Mouse (Mus musculus) urinary bladder, postnatal 36 days (tissue): ENCODE measurements around the gene Tbc1d5.

Experiments
- DNase-seq, 2 experiments: peaks; one replicate each; pipeline ENCODE4 v3.0.0; 2022; ENCODE audit warnings: low spot score in 2 of 2, mixed read lengths in 1 of 2

Tbc1d5 gene

DNA sequence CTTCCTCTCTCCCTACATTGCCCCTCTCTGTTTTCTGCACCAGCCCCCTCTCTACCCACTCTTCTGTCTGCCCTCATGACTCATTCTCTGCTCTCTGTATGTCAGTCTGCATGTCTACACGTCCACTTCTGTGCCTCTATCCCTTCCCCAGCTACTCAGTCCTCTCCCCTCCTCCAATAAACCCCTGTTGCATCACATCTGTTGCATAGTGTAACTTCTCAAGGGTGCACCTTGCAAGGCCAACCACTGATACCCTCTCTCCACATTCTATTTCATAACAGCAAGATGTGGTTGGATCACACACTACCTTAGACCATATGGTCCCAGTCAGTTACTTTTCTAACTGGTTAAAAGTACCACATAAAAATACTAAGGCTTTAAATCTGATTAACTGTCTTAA, 74.9 kb downstream of the Tbc1d5 start:
- no peak for DNase-seq

DNA sequence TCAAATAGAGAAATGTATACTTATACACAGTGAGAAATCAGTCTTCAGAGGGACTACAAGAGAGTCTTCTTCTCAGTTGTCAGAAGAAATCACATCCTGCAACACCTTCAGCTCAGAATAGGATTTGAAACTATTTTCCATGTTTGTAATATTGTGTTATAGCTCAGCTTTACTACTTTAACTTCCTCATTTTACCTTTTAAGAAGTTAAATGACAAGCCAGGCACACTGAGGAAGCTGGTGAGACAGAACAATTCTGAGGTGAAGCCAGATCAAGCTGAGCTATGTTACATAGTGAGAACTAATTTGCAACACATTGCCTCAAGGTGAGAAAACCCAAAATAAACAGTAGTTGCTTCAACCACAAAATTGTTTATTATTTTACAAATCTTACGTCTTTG, 135.3 kb downstream of the Tbc1d5 start:
- no peak for DNase-seq

DNA sequence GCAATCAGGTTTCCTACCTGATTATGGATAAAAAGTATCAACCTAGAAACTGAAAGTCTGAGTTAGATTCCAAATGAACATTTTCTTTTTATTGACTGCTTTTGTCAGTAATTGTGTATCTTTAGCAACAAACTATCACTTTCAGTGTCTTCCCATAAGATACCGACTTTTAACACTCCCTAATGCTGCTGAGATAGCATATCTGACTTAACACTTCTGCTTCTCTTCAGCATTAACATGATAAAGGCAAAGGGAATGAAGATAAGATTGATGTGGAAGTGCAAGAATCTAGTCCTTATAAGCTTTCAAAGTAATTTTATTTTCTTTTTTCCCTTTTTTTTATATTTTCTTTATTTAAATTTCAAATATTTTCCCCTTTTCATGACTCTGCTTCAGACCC, 138.3 kb downstream of the Tbc1d5 start:
- no peak for DNase-seq

DNA sequence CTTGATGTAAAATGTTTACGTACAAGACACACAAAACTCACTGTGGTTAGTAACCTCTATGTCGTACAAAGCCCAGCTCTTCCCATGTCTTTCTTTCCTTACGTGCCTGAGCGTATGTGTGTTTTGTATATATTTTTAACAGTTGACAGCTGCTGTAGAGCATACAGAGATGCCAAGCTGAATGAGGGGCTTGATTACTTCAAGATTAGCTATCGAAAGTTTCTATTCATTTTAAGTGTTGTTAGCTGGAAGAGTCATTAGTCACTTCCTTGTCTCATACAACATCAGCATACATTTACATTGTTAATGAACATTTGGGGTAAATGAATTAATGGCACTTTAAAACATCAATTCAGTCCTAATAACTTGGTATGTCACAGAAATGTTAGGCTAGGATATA, 155.9 kb downstream of the Tbc1d5 start:
- DNase-seq: no peak

DNA sequence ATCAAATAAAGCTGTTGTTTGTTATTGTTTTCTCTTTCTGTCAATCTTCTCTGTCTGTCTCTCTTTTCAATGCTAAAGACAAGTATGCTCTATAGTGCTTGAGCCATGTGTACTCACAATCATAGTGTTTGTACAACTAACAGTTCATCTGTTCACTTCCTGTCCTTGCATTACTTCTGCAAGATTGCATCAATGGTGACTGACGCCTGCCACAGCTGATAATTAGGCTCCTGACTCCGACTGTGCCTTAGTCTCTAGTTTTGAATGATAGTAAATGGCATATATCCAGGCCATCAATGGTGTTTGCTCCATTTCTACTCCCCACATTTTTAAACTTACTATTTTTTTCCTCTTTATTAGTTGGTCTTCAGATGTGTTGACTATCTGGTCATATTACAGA, 162.8 kb downstream of the Tbc1d5 start:
- DNase-seq: no peak

DNA sequence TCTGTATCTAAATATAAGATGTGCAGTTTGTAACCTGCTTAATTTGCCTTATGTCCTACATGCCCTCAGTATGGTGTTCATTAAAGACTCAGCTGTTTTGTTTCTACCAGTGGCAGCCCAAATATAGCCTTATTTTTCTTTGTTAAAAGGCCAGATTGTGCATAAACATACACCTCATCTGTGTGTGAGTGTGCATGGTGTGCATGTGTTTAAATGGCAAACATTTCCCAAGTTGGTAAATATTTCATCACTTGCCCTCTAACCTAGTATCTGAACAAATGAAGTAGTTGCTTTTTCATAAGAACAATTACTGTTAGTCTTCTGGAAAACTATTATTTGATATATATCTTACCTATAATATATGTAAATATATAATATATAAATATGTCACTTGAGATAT, 165.2 kb downstream of the Tbc1d5 start:
- no peak for DNase-seq

DNA sequence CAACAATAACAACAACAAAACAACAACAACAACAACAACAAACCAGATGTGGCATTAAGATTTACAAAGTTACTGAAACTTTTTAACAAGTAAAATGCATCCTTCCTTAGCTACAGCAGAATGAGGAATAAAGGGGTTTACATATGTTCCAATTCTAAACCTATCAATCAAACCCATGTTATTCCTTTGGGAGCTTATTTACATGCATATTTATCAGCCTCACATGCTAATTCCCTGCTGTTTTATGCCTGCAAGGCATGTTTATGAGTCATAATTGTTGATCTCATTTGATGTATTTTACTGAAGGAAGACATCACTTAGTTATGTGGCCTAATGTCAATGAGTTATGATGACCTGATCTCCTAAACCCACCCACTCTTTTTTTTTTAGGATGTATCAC, 176.0 kb downstream of the Tbc1d5 start:
- DNase-seq: no peak

DNA sequence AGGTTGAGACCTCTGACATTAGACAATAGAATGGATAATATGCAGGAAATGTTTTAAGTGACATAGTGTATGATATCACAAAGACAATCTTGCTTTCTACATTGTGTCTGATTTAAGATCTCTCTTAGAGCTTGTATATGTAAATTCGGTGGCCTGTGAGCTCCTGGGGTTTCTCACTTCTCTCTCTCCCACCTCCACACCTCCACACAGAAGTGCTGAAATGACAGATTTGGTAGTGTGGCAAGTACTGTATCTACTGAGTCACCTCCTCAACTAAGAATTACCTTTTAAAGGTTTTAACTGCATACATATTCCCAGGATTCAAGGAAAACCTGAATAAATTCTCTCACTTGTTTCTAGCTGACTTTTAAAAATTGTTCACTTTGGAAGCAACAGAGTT, 180.9 kb downstream of the Tbc1d5 start:
- DNase-seq: no peak

DNA sequence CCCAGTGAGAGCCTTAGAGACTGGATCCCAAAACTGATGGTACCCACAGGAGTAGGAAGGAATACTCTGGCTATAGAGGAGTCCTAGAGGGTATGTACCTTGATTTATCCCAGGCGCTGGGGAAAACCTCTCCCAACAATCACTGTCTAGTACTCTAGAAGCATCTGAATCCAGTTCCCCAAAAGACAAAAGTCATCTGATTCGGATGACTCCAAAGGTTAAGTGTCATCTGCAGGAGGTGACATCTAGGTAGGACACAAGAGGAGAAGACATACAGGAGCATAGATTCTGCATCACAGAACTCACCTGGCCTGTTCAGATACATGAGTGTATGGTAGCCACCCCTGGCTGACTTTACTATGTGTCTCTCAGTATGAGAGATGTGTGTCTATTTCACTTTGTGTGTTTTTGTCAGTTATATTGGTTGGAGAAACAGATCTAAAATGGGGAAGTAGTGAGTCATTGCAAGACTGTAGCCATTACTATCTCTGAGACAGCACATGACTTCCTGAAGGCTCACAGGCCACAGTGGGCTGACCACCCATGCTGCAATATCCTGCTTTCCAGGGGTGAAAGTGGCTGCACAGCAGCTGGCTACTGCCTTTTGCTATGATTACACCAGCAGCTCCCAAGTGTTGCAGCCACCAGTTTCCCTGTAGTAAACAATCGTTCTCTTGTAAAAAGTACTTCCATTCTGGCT, 185.7 kb downstream of the Tbc1d5 start:
- DNase-seq: peak in 1 of 2 experiments; percentile 17

DNA sequence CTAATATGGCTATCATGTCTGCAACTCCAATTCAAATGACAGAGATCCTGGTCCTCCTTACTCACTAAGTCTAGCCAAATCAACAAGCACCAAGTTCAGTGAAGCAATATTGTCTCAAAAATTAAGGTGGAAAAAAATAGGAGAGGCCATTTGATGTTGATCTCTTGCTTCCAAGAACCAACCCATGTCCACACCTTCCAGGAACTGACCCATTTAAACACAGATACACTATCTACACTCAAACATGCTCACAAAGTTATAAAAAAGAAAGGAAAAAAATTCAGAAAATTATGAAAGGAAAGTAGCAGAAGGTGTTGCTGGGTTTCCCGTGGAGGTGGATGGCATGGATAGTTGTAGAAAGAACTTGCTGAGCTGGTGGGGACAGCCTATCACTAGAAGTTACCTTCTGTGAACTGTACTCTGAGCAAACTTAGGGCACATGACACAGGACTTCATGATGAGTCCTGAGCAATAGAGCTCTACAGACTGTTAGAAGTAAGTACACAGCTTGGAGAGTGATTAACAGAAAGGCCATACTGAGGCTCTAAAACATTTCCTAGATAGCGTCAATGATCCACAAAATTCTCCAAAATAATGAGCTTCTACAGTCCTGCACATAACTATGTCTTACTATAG, 188.3 kb downstream of the Tbc1d5 start:
- no peak for DNase-seq

DNA sequence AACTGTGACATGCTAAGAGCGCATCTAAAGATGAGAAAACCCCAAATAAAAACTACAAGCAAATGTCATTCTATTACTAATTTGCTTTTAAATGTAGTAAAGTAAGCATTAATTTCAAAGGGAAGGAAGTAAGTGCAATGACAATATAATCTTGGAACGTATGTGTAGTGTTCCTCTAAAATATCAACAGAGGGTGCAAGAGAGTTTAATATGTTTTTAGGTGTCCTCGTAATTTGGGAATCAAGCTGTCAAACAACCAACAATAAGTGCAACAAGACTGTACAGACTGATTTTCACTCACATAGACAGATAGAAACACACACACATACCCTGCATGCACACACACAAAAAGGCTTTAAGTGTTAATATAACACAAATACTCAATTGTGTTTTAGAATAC, 191.2 kb downstream of the Tbc1d5 start:
- no peak for DNase-seq

DNA sequence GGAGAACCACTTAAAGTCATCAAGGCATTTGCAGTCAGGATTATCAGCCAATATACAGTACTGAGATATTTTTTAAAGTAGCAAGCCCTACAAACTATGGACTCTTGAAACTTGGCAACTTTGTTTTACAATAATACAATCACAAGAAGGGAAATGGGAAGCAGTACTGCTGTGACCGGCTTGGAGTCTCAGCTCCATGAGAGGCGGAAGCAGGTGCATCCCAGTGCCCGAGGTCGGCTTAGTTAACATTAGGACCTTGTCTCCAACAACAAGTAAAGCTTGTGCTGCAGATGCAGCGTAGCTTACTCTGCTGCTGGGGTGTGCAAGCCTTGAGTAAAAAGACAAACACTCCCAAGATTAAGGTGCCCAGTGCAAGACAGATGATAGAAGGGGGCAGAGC, 197.2 kb downstream of the Tbc1d5 start:
- no peak for DNase-seq

DNA sequence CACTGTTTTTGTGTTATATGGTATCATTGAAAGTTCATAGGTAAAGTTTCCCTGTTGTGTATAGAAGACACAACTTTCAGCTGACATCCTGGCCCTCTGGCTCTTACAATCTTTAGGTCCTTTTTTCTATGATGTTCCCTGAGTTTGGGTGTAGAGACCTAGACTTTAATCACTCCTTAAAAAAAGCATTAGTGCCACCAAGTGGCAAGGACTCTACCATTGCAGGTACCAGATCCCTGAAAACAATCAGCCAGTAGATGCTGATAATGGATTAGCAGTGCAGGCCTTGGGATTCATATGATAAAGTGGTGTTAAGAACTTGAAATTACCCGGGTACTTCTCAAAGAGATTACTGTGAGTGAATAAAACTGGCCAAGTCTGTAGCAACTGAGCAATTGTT, 207.0 kb downstream of the Tbc1d5 start:
- DNase-seq: no peak

DNA sequence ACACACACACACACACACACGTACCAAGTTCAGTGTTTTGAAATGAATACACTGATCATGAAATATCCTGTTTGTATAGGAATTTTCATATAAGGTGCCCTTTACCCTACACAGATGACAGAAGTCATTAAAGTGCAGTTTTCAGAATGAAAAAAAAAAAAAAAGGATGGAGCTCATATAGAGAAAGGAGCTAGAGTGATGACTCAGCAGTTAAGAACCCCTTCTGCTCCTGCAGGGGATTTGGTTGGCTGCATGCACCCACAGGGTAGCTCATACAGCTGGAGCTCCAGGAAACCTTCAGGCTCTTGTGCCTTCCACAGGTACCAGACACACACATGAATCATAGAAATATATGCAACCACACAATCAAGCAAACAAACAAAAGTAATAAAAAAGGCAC, 213.0 kb downstream of the Tbc1d5 start:
- DNase-seq: no peak

DNA sequence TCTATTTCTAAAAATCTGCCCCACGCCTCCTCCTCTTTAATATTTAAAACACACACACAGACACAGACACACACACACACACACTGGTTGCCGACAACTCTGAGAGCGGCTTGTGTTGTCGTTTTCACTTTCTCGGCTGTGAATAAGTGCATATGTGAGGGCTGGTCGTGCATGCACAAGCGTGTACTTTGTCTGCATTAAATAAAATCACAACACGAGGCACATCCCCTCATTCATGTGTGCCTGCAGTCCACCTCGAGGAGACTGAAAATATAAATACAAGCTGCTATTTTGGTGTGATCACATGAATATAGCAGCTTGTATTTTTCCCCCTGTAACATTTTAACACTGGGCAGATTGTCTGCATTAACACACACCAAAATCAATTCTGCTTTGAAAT, 224.8 kb downstream of the Tbc1d5 start:
- DNase-seq: no peak

DNA sequence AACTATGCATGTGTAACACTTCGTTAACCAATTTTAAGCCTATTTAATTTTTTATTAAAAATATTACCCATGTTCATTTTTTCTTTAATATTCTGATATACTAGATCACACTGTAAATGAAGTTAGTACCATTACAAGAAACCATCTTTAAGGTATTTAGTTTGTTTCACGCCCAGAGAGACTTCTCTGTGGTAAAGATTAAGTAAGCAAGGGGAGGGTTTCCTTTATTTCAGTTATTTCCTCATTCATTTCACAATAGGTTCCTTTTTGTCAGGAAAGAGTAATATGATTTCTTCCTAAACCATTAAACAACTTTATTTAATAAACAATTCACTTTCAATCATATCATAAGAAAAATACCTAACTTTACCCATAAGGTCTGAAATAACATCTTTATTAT, 256.8 kb downstream of the Tbc1d5 start:
- no peak for DNase-seq

DNA sequence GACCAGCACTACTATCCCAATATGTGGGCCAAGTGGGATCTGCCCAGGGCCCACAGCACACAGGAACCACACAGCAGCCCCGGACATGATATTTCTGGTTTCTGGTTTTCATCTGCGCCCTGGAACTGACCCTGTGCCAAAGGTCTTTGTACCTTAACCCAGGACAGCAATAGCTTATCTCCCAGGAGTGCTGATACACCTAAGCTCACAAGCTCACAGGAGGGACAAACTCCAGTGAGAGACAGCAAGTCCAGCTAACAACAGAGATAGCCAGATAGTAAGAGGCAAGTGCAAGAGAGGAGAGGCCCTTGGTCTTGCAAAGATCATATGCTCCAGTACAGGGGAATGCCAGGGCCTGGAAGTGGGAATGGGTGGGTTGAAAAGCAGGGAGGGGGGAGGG, 263.9 kb downstream of the Tbc1d5 start:
- DNase-seq: no peak

DNA sequence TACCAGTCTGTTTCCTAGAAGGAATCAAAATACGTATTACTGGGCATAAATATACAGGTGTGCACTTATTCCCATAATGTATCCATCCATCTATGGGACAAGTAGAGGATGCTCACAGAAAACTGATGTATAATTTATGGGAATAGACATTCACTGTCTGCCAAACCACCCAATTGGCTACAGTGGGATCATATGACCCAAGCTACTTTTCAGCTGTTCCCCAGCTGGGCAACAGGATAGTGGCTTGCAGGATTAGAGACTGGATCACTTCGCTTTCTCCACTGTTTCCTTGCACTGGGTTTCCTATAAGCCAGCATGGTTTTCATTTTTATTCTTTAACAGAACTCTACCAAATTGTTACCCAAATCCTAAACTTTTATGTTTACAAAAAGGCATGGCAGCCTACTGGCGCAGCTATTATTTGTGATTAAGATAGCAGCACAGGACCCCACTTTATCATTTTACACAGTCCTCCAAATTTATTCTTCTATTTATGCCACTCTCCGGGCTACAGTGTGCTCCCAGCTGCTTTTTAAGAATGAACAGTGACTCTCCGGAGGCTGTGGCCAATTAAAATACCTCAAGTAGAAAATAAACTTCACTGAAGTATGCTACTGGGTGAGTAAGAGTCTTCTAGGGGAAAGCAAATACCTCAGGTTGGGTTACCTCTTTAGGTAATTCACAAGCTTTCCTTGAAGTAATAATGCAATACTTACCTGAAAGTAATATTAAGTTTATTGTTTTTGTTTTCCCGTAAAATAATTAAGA, 270.4 kb downstream of the Tbc1d5 start:
- no peak for DNase-seq

DNA sequence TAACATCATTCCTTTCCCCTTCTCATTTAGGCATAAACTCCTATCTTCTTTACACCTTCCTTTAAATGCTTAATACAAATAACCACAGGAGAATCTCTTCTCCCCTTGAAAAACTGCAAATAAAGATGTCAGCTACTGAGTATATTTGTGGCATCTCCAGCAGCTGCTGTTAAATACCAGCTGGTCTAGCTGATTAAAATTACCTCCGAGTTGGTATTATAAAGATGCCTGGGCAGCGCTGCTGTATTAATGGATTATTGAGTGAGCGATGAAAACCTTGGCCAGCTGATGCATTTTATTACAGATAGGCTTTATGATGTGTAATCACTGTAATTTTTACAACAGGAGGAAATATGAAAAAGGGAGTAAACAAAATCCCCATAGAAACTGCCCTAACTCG, 271.0 kb downstream of the Tbc1d5 start:
- DNase-seq: no peak

DNA sequence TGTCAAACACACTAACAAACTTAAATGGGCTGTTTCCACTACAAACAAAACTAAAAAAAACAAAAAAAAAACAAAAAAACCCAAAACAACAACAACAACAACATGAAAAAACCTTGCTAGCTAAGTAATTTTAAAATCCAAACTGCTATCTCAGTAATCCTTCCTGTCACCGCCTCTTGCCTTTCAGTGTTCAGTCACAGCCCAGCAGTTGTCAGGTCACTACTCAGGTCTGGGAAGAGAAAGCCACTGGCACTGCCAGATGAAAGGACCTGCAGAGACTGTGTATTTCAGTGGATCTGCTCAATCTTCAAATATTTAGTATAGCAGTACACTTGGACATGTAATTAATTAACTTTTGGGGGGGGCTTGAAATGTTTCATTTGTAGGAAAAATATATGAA, 272.5 kb downstream of the Tbc1d5 start:
- no peak for DNase-seq

DNA sequence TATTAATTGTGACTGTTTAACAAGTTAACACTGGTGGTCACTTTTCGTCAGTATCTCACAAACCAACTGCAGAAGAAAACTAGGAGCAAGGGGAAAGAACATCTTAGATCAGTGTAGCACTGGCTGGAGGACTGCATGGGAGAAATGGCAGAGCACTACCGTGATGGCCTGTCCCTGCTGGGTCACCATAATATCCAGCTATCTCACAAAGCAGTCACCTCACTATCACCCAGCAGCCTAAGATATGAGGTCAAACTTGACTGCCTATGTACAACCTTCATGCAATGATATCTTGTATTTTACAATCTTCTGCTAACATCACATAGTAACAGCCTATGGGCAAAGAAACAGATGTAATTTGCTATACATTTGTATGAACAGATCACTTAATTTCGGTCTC, 274.7 kb downstream of the Tbc1d5 start:
- DNase-seq: no peak

DNA sequence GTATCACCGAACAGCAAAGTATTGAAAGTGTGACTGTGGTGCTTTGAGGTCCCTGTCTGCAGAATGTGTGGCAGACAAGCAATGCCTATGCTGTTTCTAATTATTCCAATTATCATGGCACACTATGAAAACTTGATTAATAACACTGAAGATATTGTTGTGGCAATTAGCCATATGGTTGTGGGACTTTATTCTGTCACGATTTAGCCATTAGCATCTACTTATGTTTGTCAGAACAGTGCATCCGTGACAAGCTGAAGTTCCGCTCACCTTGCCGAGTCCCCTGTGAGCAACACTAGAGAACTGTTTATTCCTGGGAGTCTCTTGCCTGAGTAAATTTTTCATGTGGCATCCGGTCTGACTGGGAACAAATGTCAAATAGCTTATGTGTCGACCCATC, 281.3 kb downstream of the Tbc1d5 start:
- no peak for DNase-seq

DNA sequence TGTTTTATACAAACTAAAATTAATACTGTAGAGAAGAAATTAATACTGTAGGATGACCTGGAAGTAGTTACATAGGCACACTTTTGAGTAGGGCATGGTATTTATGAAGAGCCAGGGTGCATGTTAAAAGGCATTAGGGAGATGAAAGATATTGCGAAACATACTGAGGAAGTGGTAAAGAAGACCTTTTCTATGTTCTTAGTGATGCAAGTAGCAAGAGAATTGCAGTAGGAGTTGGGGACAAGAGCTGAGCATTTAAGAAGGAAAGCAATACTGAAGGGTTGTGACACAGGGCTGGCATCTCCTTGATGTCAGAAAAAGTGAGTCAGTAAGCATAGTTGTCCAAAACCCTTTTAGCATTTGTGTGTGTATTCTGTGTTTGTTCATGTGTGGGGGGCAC, 289.7 kb downstream of the Tbc1d5 start:
- DNase-seq: no peak
